Mouse (Mus musculus): ENCODE measurements around the gene Mn1.

DNA sequence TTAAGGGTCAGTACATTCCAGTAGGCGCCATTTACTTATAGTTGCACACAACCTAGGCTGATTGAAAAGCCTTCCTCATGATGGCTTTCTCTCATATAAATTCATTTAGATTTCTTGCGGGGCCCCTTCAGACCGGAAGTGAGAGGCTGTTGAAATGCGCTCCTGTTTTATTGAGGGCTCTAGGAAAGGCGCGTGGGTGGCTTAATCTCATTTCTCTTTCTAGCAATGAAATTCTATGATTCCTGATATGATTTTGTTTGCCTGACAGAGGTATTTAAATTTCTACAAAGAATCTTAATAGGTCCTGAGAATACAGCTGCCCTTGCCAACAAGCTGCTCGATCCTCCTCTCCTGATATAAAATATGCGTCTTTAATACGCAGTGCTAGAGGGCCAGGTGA, 8.7 kb downstream of the Mn1 start:
- TF ChIP-seq POLR2A (IDR thresholded peaks at IDR 0.05; ENCODE audit: low read depth, low read length), result no peak
- TF ChIP-seq CTCF (conservative IDR thresholded peaks at IDR 0.05; ENCODE audit: insufficient read depth, insufficient read length, low read depth, low read length), result no peak

Data from kidney, adult 2 months (tissue).